Mouse (Mus musculus): ENCODE data around the gene Dph5.
A peak's percentile ranks its signal among the peaks of the same experiment; 100 is the strongest.
"Not testable (repeated sequence)": the region's sequence is repeated elsewhere in the genome, so short reads cannot be mapped to it uniquely, and the experiment has no call there.

Gene Dph5

DNA sequence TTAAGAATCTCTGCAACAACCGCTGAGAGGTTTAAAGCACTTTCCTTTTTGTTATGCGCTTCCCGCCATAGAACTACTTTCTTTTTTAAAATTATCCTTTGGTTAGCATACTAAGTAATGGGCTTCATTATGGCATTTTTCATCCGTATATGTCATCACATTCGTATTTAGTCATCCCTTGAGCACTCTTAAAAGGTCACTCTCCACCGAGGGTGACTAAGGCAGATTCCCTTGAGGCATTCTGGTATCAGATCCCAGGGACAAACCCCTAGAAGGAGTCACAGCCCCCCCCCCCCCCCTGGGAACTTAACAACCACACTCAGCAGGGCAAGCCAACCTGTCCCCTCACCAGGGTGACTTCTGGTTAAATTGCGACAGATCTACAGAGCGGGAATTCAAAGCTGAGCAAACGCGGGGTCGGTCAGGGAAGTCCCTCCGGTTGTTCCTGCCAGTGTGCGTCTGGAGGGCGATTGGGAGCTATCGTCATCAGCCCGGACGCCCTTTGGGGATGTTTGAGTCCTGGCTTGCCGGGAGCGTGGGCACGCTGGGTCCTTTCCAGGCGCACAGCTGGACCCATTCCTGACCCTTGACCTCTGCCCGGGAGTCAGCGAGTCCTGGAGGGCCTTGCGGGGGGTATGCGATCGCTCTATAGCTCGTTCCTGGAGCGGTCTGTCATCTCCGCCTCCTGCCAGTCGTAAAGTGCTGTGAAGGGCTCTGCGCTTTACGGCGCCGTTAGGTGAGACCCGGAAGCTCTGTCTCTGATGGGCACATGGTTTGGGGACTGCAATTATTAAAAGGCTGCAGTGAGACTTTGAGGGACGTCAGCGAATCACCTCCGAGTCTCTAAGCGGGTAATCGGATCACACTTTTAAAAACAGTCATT is at the start of gene Dph5:
Gene Dph5 (plus strand): TSS at position 411 of the 883 bp plus-strand sequence.
- peak; percentile 89 to 92 for DNase-seq

DNA sequence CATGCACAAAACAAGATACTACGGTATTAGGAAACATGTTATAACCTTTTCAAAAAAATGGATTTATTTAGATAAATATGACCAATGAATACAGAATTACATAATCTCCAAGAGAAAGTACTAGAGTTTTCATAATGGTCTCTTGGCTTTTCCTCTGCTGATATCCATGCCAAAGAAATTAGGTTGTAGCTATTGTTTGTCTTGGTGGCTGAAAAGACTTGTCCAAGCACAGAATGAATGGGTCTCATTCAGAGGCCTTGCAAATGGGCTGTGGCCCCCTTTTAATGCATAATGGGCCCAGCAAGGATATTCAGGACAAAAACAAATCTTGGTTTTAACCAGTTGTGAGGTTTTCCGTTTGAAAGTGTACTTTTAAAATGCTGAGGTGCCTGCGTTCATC is 43.1 kb upstream of the Dph5 start:
- DNase-seq = no peak

GRCm38 (mm10) chr3:115845032-115845618 is 42.5 kb upstream of the Dph5 start:
- no peak for DNase-seq

GRCm38 (mm10) chr3:115845724-115846123 is 41.9 kb upstream of the Dph5 start:
- peak; percentile 13 to 35 for DNase-seq

DNA sequence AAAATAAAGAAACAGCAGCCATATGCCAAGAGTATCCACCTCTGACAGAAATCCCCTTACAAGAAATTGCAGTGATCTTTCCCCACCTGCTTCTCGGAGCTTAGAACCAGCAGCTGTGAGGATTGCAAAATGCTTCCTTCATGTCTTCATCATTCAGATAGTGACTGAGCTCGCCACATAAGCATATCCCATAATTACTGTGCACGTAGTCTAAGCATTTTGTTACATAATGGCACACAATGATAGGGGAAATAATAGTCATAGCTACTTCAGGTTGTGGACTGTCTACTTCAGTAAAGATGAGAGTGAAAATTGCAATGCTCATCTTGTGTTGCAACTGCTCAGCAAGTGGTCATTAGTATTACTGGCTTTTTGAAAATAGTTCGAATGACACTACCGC is 41.5 kb upstream of the Dph5 start:
- DNase-seq = no peak

GRCm38 (mm10) chr3:115848686-115849480 is 38.8 kb upstream of the Dph5 start:
- DNase-seq = no peak

DNA sequence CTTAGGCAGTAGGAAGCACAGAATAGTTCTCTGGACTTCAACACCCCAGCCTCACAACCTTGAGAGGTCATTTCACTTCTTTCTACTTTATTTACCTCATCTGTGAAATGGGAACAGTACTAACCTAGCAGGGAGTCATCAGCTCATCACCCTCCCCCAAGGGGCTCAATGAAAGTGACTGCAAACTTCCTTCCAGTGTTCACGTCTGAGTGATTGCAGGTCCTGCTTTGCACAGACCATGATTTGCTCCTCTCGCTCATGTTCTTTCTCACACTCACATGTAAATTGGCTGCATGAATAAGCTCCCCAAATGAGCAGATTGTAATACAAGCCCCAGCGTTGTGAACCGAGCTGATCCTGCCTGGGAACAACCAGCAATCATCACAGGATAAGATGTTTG is 36.7 kb upstream of the Dph5 start:
- DNase-seq = no peak

- DNase-seq = no peak
These were observed 32.9 kb upstream of the Dph5 start for GRCm38 (mm10) chr3:115854672-115855191.

DNA sequence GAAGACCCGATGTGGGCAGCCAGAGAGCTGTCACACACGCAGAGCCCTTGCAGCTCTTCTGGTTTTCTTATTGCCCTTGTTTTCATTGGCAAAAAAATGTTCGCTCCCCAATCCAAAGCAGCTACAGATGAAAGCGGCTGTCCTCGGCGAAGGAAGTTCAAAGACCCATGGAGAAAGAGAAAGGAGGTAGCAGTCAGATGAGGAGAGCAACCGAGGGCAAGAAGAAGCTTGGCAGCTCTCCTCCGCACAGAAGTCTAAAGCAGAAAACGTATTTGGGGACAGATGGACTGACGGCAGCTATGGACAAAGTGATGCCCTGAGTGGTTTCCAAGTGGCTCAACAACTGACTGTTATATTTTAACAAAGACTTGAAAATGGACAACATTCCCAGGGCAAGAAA is 32.1 kb upstream of the Dph5 start:
- peak; percentile 13 to 31 for DNase-seq

DNA sequence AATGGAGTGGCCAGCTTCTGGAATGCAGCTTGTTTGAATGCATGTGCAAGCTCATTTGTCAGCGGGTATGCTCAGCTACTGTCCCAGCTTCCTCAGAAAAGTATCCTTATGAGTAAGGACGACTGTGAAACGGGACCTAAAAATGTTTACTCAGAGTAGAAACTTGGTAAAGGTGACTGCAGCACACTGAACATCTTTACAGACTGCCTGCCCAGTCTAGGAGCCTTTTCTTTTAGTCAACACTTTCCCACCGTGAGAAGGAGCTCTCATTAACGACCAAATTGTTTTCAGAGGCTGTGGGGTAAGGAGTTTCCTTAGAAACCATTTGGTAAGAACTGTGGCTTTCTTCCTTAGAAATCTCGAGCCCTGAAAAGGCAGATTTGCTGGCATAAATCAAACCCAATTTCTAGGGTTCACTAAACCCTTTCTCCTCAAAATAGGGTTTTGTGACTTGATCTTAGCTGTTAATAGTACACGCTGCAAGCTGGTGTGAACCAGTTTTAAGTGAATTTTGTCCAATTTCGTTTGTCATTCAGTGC is 31.1 kb upstream of the Dph5 start:
- DNase-seq = peak in 1 of 2 experiments; percentile 1

- DNase-seq = peak; percentile 14 to 18
These were observed 30.2 kb upstream of the Dph5 start for GRCm38 (mm10) chr3:115857436-115857835.

DNA sequence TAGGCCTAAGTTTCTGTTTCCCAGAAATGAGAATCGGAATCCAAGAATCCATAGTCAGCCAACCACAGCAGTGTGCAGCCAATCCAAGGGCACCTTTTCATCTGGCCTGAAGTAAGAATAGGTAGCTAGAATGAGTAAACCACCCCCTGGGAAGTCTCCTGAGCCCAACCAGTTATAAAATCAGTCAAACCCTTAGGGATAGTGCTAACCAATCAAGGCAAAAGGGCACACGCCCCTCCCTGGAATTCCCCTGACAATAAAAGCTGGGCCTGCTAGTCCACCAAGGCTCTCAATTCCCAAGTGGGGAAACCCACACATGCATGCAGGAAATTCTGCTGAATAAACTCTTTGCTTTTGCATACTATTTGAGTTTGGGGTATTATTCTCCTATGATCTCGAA is 28.8 kb upstream of the Dph5 start:
- DNase-seq = no peak

DNA sequence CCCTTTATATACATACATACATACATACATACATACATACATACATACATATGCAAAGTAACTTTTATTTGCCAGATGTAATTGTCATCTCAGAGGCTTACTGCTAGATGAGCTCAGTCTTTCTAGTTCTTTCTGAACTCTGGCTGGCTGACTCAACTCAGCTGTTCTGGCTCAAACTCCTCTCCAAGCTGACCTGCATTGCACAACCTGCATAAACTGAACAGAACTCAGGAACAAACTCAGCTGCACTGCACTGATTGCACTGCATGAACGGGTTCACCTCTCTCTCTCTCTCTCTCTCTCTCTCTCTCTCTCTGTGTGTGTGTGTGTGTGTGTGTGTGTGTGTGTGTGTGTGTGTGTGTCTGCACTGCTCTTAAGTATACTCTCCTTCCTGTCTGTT is 26.9 kb upstream of the Dph5 start:
- not testable (repeated sequence) for DNase-seq

- DNase-seq = no peak
These were observed 24.1 kb upstream of the Dph5 start for GRCm38 (mm10) chr3:115863487-115863886.

DNA sequence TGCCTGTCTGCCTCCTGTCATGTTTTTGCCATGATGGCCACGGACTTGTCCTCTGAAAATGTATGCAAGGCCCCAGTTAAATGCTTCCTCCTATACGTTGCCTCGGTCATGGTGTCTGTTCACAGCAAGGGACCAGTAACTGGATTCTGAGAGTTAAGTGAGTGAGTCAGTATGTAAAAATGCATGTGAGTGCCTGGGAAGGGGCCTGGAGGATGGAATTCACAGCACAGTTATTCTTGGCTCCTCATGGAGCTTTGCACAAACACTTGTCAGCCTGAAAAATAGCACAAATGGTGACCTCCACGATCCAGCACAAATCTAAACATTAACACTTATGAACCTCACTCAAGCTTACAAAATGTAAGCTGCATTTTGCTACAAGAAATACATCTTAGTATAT is 20.5 kb upstream of the Dph5 start:
- DNase-seq = no peak

- no peak for DNase-seq
These were observed 19.7 kb upstream of the Dph5 start for GRCm38 (mm10) chr3:115867901-115868300.

- no peak for DNase-seq
These were observed 18.3 kb upstream of the Dph5 start for GRCm38 (mm10) chr3:115869360-115869759.

GRCm38 (mm10) chr3:115875551-115875950 is 12.1 kb upstream of the Dph5 start:
- no peak for DNase-seq

- no peak for DNase-seq
These were observed 10.5 kb upstream of the Dph5 start for GRCm38 (mm10) chr3:115877133-115877532.

DNA sequence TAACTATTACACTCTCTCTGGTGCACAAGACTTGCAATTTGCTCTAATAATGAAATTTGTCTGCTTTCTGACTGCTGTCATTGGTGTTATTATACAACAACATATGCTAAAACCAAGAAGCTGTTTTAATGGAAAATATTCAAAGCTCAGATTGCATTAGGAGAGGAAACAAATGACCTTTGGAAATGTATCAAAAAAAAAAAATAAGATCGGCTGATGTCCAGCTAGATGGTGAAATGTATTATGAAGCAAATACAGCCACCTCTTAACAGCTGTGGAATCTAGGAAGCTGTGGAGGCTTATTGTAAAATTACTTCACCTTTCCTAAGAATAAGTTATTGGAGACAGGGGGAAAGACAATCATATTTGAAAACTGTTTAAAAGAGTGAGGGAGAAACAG is 3.6 kb upstream of the Dph5 start:
- DNase-seq = no peak

DNA sequence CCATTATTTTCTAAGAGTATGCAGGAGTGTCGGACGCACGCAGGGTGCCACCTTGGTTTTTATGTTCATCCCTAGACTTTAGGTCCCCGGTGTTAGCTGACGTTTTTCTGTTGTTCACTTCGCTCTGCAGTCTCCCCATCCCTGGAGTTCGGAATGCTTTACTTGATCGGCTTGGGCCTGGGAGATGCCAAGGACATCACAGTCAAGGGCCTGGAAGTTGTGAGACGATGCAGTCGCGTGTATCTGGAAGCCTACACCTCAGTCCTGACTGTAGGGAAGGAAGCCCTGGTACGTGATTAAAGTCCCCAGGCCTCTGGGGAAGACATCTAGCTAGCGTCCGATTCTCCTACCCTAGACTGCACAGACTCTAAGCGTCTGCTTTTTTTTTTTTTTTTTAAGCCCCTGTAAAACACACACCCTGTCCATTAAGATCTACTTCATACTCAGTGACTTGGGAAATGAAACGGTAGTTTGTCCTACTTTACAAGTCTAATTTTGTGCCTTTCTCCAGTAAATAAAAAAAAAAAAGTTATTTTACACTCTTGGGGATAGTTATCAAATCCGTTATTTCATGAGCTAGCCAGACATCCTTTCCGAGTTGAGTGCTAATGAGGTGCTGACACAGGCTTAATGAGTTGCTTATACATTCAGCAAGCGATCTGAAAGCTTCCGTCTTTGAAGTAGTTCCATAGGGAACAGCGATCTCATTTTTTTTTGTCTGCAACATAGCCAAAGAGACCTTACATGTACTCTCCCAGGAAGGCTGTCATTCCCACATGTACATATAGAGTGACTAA is 871 bp downstream of the Dph5 start:
- peak; percentile 1 to 25 for DNase-seq

DNA sequence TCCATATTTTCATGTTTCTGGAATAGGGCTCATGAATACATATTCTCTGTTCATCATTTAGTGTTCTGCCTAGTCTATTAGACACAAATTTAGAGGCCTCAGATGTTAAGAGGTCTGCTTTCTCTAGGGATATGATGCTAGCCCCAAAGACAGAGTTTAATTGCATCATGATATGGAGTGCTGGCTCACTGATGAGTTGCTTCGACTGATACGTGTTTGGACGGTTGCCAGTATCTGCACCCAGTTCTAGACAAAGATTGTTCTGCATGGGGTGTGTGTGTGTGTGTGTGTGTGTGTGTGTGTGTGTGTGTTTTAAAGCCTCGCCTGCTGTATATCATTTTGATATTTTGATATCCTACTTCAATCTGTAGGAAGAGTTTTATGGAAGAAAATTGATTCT is 4.7 kb downstream of the Dph5 start:
- DNase-seq = no peak
